In the genomic region with DNA sequence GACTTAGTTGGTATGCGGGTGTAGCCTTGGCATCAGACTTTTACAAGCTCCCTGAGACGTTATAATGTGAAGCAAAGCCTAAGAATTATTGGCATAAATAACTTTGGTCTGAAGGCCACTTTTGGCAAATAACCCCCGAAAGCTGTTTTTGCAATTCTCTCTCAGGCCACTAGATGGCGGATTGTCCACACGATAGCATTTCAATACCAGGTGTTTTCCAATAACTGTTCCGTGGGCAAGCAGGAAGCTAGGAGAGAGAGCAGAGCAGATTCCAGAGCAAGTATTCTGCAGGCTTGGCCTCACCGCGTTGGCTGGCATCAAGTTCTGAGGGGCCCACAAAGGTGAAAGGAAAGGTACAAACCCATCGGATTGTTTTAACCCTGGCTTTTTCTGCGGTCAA, we compare ENCODE assay signal across 8 mouse cellular contexts. TPM values are rescaled to one million over a fixed set of nuclear protein-coding genes. Genes with fewer than 3 reads are reported as not detected.
A peak's percentile ranks its signal among the peaks of the same experiment; 100 is the strongest.
DNase-seq lines count a peak whose midpoint lies in the region; ATAC-seq and TF ChIP-seq lines count a peak whose summit lies in the region.
"Had no signal": no experiment of that assay in that cellular context is flagged by ENCODE, and none has a peak within 500 bp of the region (broad histone marks: within the 10 kb centered on the region; RNA-seq: fewer than 3 reads in every experiment).

No protein-coding gene starts in this region.

- TF ChIP-seq POLR2A in cerebellum, adult 2 months (IDR thresholded peaks at IDR 0.05; ENCODE audit: borderline replicate concordance, insufficient read depth, low read length) = no peak

- no peak overlapping the region for H3K9ac ChIP-seq in hindbrain, postnatal 0 days (replicated peaks; ENCODE audit: low read length)
- H3K9ac ChIP-seq: stomach, embryonic 15.5 days had no signal

- H3K9me3 ChIP-seq in hindbrain, postnatal 0 days (ENCODE audit: low read length) = no peaks in the 10 kb centered on the region
- H3K9me3 ChIP-seq: stomach, embryonic 15.5 days had no signal

- TF ChIP-seq CTCF in cerebellum, adult 2 months (IDR thresholded peaks at IDR 0.05; ENCODE audit: borderline replicate concordance, insufficient read depth, low read depth, low read length) = peak; percentile 74
- TF ChIP-seq CTCF in hindbrain, postnatal 0 days (IDR thresholded peaks at IDR 0.05; ENCODE audit: low read depth) = peak; percentile 95

- H3K4me1 ChIP-seq in cerebellum, adult 2 months (ENCODE audit: control insufficient read depth, insufficient read depth, low read length) = no peaks in the 10 kb centered on the region
- H3K4me1 ChIP-seq in hindbrain, postnatal 0 days (ENCODE audit: insufficient read depth, low read length) = no peaks in the 10 kb centered on the region

- no peaks in the 10 kb centered on the region for H3K27me3 ChIP-seq in cerebellum, adult 2 months (ENCODE audit: control insufficient read depth, insufficient read depth, low read length)
- no peaks in the 10 kb centered on the region for H3K27me3 ChIP-seq in hindbrain, postnatal 0 days (ENCODE audit: insufficient read depth, low read length)
- H3K27me3 ChIP-seq: stomach, embryonic 15.5 days had no signal

- H3K27ac ChIP-seq in cerebellum, adult 2 months (ENCODE audit: insufficient read depth, low read length) = no peak overlapping the region
- no peak overlapping the region for H3K27ac ChIP-seq in hindbrain, postnatal 0 days
- H3K27ac ChIP-seq: stomach, embryonic 15.5 days had no signal

- H3K36me3 ChIP-seq in hindbrain, postnatal 0 days (ENCODE audit: insufficient read depth, low read length) = no peaks in the 10 kb centered on the region
- H3K36me3 ChIP-seq: stomach, embryonic 15.5 days had no signal

- H3K4me3 ChIP-seq in cerebellum, adult 2 months (replicated peaks; ENCODE audit: insufficient read depth, low read depth, low read length) = no peak overlapping the region
- no peak overlapping the region for H3K4me3 ChIP-seq in hindbrain, postnatal 0 days (ENCODE audit: low read length)
- H3K4me3 ChIP-seq: stomach, embryonic 15.5 days had no signal

- ATAC-seq in hindbrain, postnatal 0 days = peak; percentile 58; the same call in 1 of the 2 replicates
- peak; percentile 72; the same call in 1 of the 2 replicates for ATAC-seq in megakaryocyte, adult 5-6 weeks (ENCODE audit: poor library complexity, severe bottlenecking)

- peak; percentile 45 for DNase-seq in T-cell, adult 2 months (ENCODE audit: low spot score)
- DNase-seq in cerebellum, adult 2 months = peak; percentile 60 to 72
- DNase-seq in frontal cortex, adult 2 months (ENCODE audit: extremely low spot score in 1 of 2, low spot score in 1 of 2) = peak; percentile 22 to 88
- DNase-seq in hindbrain, postnatal 0 days (ENCODE audit: low spot score) = peak; percentile 85
- peak; percentile 53 to 70 for DNase-seq in layer of hippocampus, postnatal 36 days
- peak; percentile 25 to 39 for DNase-seq in right cerebral cortex, postnatal 36 days (ENCODE audit: low spot score in 2 of 2)

- 14% methylated on average over 10 of the region's 10 CpGs for whole genome bisulfite sequencing in cerebellum, adult 2 months
- 14% methylated on average over 10 of the region's 10 CpGs for WGBS in hindbrain, postnatal 0 days

- no peak overlapping the region for H3K4me2 ChIP-seq in hindbrain, postnatal 0 days (ENCODE audit: low read depth, low read length)
- H3K4me2 ChIP-seq: stomach, embryonic 15.5 days had no signal

RNA-seq across cellular contexts. Expression of gene Synm, which starts 29.2 kb away (rescaled TPM):
- polyA plus RNA-seq in cerebellum, adult 2 months (2012; rRNA removed) = 9.2 and 10.4 TPM in 2 replicates
- 10.9 and 11.0 TPM in 2 replicates for polyA plus RNA-seq in frontal cortex, adult 2 months (2012; rRNA removed)
- total RNA-seq in hindbrain, postnatal 0 days (2014; rRNA removed) = 6.4 and 7.8 TPM in 2 replicates
- 5.8 TPM in 2 replicates for polyA plus RNA-seq in hindbrain, postnatal 0 days (2015; fragmentation: Nextera tagmentation; extraction: Ambion mirVana)
- 10 to 100 TPM; 19.8 to 20.9 TPM for total RNA-seq in layer of hippocampus, postnatal 36 days (2021)
- total RNA-seq in megakaryocyte, adult 5-6 weeks (2015) = not detected in 2 replicates
- 0.07 TPM in 1 of 2 replicates, not detected in the other for total RNA-seq in megakaryocyte, adult 5-6 weeks (2017)

Comparison
In these comparisons a context has a peak if more than half of its experiments do, and no peak if none do; other contexts are left out.
1. DNase-seq: peak in every context shown above with its lines; median percentile 85 in hindbrain, postnatal 0 days; 66 in cerebellum, adult 2 months; 62 in layer of hippocampus, postnatal 36 days; 55 in frontal cortex, adult 2 months; 45 in T-cell, adult 2 months; 32 in right cerebral cortex, postnatal 36 days.